Comparison of ENCODE assay signal across 14 mouse cellular contexts in genomic region chr1:178936457-178936856, GRCm38 (mm10).
A peak's percentile ranks its signal among the peaks of the same experiment; 100 is the strongest.
DNase-seq lines count a peak whose midpoint lies in the region; ATAC-seq and TF ChIP-seq lines count a peak whose summit lies in the region.
"Had no signal": no experiment of that assay in that cellular context is flagged by ENCODE, and none has a peak within 500 bp of the region (broad histone marks: within the 10 kb centered on the region; RNA-seq: fewer than 3 reads in every experiment).

No protein-coding gene starts in this region.

- peaks cover 38% of the 10 kb centered on the region for H3K36me3 ChIP-seq in heart, embryonic 10.5 days
- no peaks in the 10 kb centered on the region for H3K36me3 ChIP-seq in lung, embryonic 16.5 days (ENCODE audit: control insufficient read depth, insufficient read depth, low read length)
- no peaks in the 10 kb centered on the region for H3K36me3 ChIP-seq in myocyte (ENCODE audit: control insufficient read depth, insufficient read depth)
- peaks cover 10% of the 10 kb centered on the region for H3K36me3 ChIP-seq in midbrain, embryonic 16.5 days (ENCODE audit: control insufficient read depth, insufficient read depth, low read length)
- H3K36me3 ChIP-seq: forebrain, embryonic 15.5 days had no signal

- H3K27ac ChIP-seq in heart, embryonic 10.5 days: no peak overlapping the region
- no peak overlapping the region for H3K27ac ChIP-seq in lung, embryonic 16.5 days (ENCODE audit: low read length)
- H3K27ac ChIP-seq in midbrain, embryonic 16.5 days (ENCODE audit: low read length): no peak overlapping the region
- H3K27ac ChIP-seq: forebrain, embryonic 15.5 days; layer of hippocampus, adult 2 months had no signal

- peaks cover 10% of the 10 kb centered on the region for H3K4me1 ChIP-seq in heart, embryonic 10.5 days
- H3K4me1 ChIP-seq in lung, embryonic 16.5 days (replicated peaks; ENCODE audit: control insufficient read depth, insufficient read depth, low read length): peaks cover 8% of the 10 kb centered on the region; the same call in 1 of the 2 replicates
- no peaks in the 10 kb centered on the region for H3K4me1 ChIP-seq in lung, adult 2 months (ENCODE audit: control insufficient read depth, insufficient read depth, low read length)
- no peaks in the 10 kb centered on the region for H3K4me1 ChIP-seq in midbrain, embryonic 16.5 days (ENCODE audit: control insufficient read depth, insufficient read depth, low read length)
- H3K4me1 ChIP-seq: forebrain, embryonic 15.5 days; megakaryocyte, embryonic 14.5 days had no signal

- no peak overlapping the region for H3K4me2 ChIP-seq in lung, embryonic 16.5 days (ENCODE audit: low read depth, low read length)
- no peak overlapping the region for H3K4me2 ChIP-seq in myocyte (ENCODE audit: low read depth)
- H3K4me2 ChIP-seq in midbrain, embryonic 16.5 days (ENCODE audit: low read length): no peak overlapping the region
- H3K4me2 ChIP-seq: forebrain, embryonic 15.5 days had no signal

- peak; percentile 89 for ATAC-seq in lung, embryonic 16.5 days (ENCODE audit: low read depth)
- no peak for ATAC-seq in midbrain, embryonic 16.5 days
- ATAC-seq: forebrain, embryonic 15.5 days had no signal

- no peaks in the 10 kb centered on the region for H3K27me3 ChIP-seq in heart, embryonic 10.5 days (ENCODE audit: insufficient read depth, poor library complexity, severe bottlenecking)
- no peaks in the 10 kb centered on the region for H3K27me3 ChIP-seq in lung, embryonic 16.5 days (ENCODE audit: control insufficient read depth, insufficient read depth, low read depth, low read length)
- no peaks in the 10 kb centered on the region for H3K27me3 ChIP-seq in myocyte (ENCODE audit: control insufficient read depth, insufficient read depth, insufficient read length)
- H3K27me3 ChIP-seq in midbrain, embryonic 16.5 days (ENCODE audit: control insufficient read depth, insufficient read depth, low read depth, low read length): no peaks in the 10 kb centered on the region
- H3K27me3 ChIP-seq: forebrain, embryonic 15.5 days had no signal

- DNase-seq in heart, adult 9 months (ENCODE audit: low spot score in 2 of 2): peak; percentile 9 to 17
- DNase-seq in heart, embryonic 10.5 days (ENCODE audit: low spot score): no peak
- DNase-seq in lung, adult 2 months: no peak
- DNase-seq in gastrocnemius, postnatal 14 days: peak; percentile 26
- no peak for DNase-seq in left cerebral cortex, postnatal 10 days (ENCODE audit: extremely low spot score in 1 of 2, low spot score in 2 of 2)
- DNase-seq: cerebellum, adult 11 months; embryo, embryonic 11 days; spleen, adult 18-20 months had no signal

- H3K9me3 ChIP-seq in heart, embryonic 10.5 days: no peaks in the 10 kb centered on the region
- no peaks in the 10 kb centered on the region for H3K9me3 ChIP-seq in lung, embryonic 16.5 days (ENCODE audit: control insufficient read depth, low read length)
- no peaks in the 10 kb centered on the region for H3K9me3 ChIP-seq in midbrain, embryonic 16.5 days (replicated peaks; ENCODE audit: control insufficient read depth, low read length, poor library complexity, severe bottlenecking)
- H3K9me3 ChIP-seq: forebrain, embryonic 15.5 days had no signal

- intact Hi-C loops in gastrocnemius, postnatal 14 days (cut with DNase I; ENCODE audit: low total_unique reads): no loop called here
- intact Hi-C loops in left cerebral cortex, postnatal 10 days (cut with DNase I): no loop called here

- no peak overlapping the region for H3K9ac ChIP-seq in lung, embryonic 16.5 days (ENCODE audit: low read length)
- H3K9ac ChIP-seq in midbrain, embryonic 16.5 days (ENCODE audit: low read depth, low read length): no peak overlapping the region
- H3K9ac ChIP-seq: forebrain, embryonic 15.5 days had no signal

- TF ChIP-seq CTCF in lung, adult 2 months (IDR thresholded peaks at IDR 0.05; ENCODE audit: insufficient read depth, low read length): no peak

- H3K79me2 ChIP-seq in myocyte (ENCODE audit: control insufficient read depth, insufficient read depth): no peaks in the 10 kb centered on the region

- H3ac ChIP-seq in myocyte (ENCODE audit: control insufficient read depth, insufficient read length): no peak overlapping the region

- H3K4me3 ChIP-seq in heart, embryonic 10.5 days: no peak overlapping the region
- no peak overlapping the region for H3K4me3 ChIP-seq in lung, embryonic 16.5 days (ENCODE audit: low read length)
- no peak overlapping the region for H3K4me3 ChIP-seq in lung, adult 2 months (replicated peaks; ENCODE audit: extremely low read depth, low read depth, low read length)
- no peak overlapping the region for H3K4me3 ChIP-seq in myocyte
- H3K4me3 ChIP-seq in midbrain, embryonic 16.5 days (ENCODE audit: low read depth, low read length): no peak overlapping the region
- H3K4me3 ChIP-seq: forebrain, embryonic 15.5 days; layer of hippocampus, adult 2 months; megakaryocyte, embryonic 14.5 days had no signal

- no peak for TF ChIP-seq POLR2A in lung, adult 2 months (IDR thresholded peaks at IDR 0.05; ENCODE audit: borderline replicate concordance, extremely low read depth, low read depth, low read length)
- no peak for TF ChIP-seq POLR2A in myocyte (IDR thresholded peaks at IDR 0.05; ENCODE audit: insufficient read length, low read depth)

- WGBS in heart, embryonic 10.5 days: 61% methylated on average over 4 of the region's 4 CpGs
- WGBS in lung, embryonic 16.5 days: 42% methylated on average over 4 of the region's 4 CpGs
- 37% methylated on average over 4 of the region's 4 CpGs for WGBS in lung, adult 2 months
- 69% methylated on average over 4 of the region's 4 CpGs for WGBS in midbrain, embryonic 16.5 days

TF ChIP-seq in myocyte, 11 proteins besides CTCF, POLR2A, EP300 and RAD21:
- TF ChIP-seq TCF12 (IDR thresholded peaks at IDR 0.05; ENCODE audit: insufficient read depth, poor library complexity, severe bottlenecking): no peak
- no peak for TF ChIP-seq CEBPB (IDR thresholded peaks at IDR 0.05; ENCODE audit: insufficient read depth, poor library complexity, severe bottlenecking)
- TF ChIP-seq POLR2AphosphoS2 (IDR thresholded peaks at IDR 0.05; ENCODE audit: insufficient read length, low read depth): no peak
- TF ChIP-seq SRF (IDR thresholded peaks at IDR 0.05; ENCODE audit: control insufficient read depth, insufficient read length, low read depth): no peak
- peak in 2 of 3 experiments; percentile 3 to 40 for TF ChIP-seq MYOG (IDR thresholded peaks at IDR 0.05; ENCODE audit: control insufficient read depth in 1 of 3, insufficient read depth in 1 of 3, insufficient read length in 2 of 3, low read depth in 2 of 3)
- no peak for TF ChIP-seq MAX (IDR thresholded peaks at IDR 0.05; ENCODE audit: low read depth)
- peak in 1 of 3 experiments; percentile 8 for TF ChIP-seq MYOD1 (IDR thresholded peaks at IDR 0.05; ENCODE audit: control insufficient read depth in 1 of 3, insufficient read length in 2 of 3, low read depth in 2 of 3)
- no peak for TF ChIP-seq TCF3 (IDR thresholded peaks at IDR 0.05; ENCODE audit: insufficient read length, low read depth)
- no peak for TF ChIP-seq REST (IDR thresholded peaks at IDR 0.05; ENCODE audit: insufficient read depth, insufficient read length)

Comparison
In these comparisons a context has a peak if more than half of its experiments do, and no peak if none do; other contexts are left out.
1. DNase-seq: peak in heart, adult 9 months (2 of 2) and gastrocnemius, postnatal 14 days (single experiment); none in heart, embryonic 10.5 days (single experiment), lung, adult 2 months (single experiment) and left cerebral cortex, postnatal 10 days (0 of 2).